Mouse (Mus musculus) cortical plate, adult 2 months (tissue): ENCODE results near the gene Ipo11. TPM values are rescaled to one million over a fixed set of nuclear protein-coding genes. Genes with fewer than 3 reads are reported as not detected.

Source experiments
- H3K27ac ChIP-seq: fragments of 200-500 bp; 2 replicates; pipeline ENCODE4 v1.5.1; 2012; ENCODE audit warnings: low read length, control low read depth, inconsistent platforms; ENCODE audit not compliant: insufficient read depth
- H3K4me1 ChIP-seq: fragments of 200-500 bp; 2 replicates; pipeline ENCODE4 v1.6.1; 2011; ENCODE audit warnings: low read length; ENCODE audit not compliant: control insufficient read depth, insufficient read depth
- H3K4me3 ChIP-seq: fragments of 200-500 bp; 2 replicates; pipeline ENCODE4 v1.5.1; 2011; ENCODE audit warnings: mild to moderate bottlenecking, low read length, control low read depth; ENCODE audit not compliant: insufficient read depth
- CTCF ChIP-seq: fragments of 200-500 bp; IDR thresholded peaks from 2 replicates; pipeline ENCODE4 v1.5.1; 2011; ENCODE audit warnings: mild to moderate bottlenecking, control low read depth, low read length; ENCODE audit not compliant: insufficient read depth; ENCODE audit errors: extremely low read depth
- POLR2A ChIP-seq: fragments of 200-500 bp; IDR thresholded peaks from 2 replicates; pipeline ENCODE4 v1.6.1; 2011; ENCODE audit warnings: mild to moderate bottlenecking, low read length, control low read depth; ENCODE audit not compliant: insufficient read depth; ENCODE audit errors: extremely low read depth
- polyA plus RNA-seq: library from polyadenylated mRNA; depleted of rRNA; stranded (reverse); fragments of >200 nt; gene quantifications from 2 replicates; pipeline ENCODE4 v1.2.3, GENCODE M21; 2012

Ipo11 gene
- polyA plus RNA-seq, 1 experiment, result 45.6 TPM

DNA sequence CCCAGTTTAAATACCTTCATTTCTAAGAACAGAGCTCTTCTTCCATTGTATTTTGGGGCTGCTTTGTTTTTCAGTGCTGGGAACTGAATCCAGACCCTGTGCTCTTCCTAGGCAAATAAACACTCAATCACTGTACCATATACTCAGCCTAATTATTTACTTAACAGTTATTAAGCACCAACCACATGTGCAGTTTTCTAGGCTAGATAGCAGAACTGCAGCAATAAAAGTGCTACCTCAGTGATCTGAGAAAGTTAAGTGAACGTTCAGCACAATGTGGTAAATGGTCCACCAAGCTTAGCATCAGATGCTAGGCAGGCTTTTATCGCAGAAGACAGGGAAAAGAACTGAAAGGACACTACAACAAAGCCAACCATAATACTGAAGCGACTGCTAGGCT is 32.1 kb downstream of the Ipo11 start:
- TF ChIP-seq CTCF (no peak), POLR2A (no peak)

GRCm38 (mm10) chr13:106894284-106894683 is 42.5 kb downstream of the Ipo11 start:
- TF ChIP-seq CTCF (0 out of 2 replicates have a peak, but pooled peaks have one; percentile 21), POLR2A (no peak)
- Histone ChIP-seq H3K27ac (no peak overlapping the region), H3K4me1 (no peaks in the 10 kb centered on the region), H3K4me3 (no peak overlapping the region)

More for the DNA sequence above, 32.1 kb downstream of the Ipo11 start:
- H3K27ac ChIP-seq, result no peak overlapping the region
- H3K4me3 ChIP-seq, result no peak overlapping the region
- H3K4me1 ChIP-seq, result no peaks in the 10 kb centered on the region

DNA sequence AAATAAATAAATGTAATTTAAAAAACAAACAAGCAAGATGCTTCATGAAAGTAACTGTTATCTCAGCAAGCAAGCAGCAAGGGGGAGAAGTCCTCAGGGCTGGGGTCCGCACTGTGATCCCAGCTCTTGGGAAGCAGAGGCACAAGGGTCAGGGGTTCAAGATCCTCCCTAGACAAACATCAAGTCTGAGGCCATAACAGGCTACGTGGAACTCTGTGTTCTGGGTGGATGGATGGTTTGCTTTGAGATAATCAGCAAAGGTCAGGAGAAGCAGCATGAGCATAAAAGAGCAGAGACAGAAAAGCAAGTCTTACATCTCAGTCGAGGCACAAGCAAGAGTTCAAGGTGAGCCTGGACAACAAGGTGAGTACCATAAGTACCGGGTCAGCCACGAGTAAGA is 43.1 kb downstream of the Ipo11 start:
- Histone ChIP-seq H3K27ac (no peak overlapping the region), H3K4me3 (no peak overlapping the region), H3K4me1 (no peaks in the 10 kb centered on the region)
- TF ChIP-seq CTCF, result no peak
- no peak for TF ChIP-seq POLR2A

GRCm38 (mm10) chr13:106893196-106893595 is 43.6 kb downstream of the Ipo11 start:
- TF ChIP-seq CTCF (no peak), POLR2A (no peak)
- Histone ChIP-seq H3K4me1 (no peaks in the 10 kb centered on the region), H3K4me3 (no peak overlapping the region)

DNA sequence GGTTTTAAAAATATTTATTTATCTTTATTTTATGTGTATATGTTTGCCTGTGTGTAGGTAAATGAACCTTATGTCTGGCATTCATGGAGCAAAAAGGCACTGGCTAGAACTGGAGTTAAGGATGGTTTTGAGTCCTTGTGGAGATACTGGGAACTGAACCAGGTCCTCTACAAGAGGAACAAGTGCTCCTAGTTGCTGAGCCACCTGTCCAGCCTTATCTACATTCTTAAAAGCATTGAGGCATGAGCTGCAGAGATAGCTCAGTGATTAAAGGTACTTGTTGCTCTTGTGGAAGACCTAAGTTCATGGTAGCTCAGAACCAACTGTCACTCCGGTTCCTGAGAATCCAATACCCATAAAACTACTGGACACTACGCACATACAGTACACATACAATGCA is 49.4 kb downstream of the Ipo11 start:
- Histone ChIP-seq H3K4me1 (no peaks in the 10 kb centered on the region), H3K4me3 (no peak overlapping the region), H3K27ac (no peak overlapping the region)
- TF ChIP-seq POLR2A (no peak), CTCF (no peak)

More at GRCm38 (mm10) chr13:106893196-106893595, 43.6 kb downstream of the Ipo11 start:
- no peak overlapping the region for H3K27ac ChIP-seq

GRCm38 (mm10) chr13:106884249-106884648 is 52.5 kb downstream of the Ipo11 start:
- no peak overlapping the region; the same call in 1 of the 2 replicates for H3K27ac ChIP-seq
- TF ChIP-seq POLR2A (no peak), CTCF (no peak)
- no peak overlapping the region for H3K4me3 ChIP-seq
- no peaks in the 10 kb centered on the region for H3K4me1 ChIP-seq

- TF ChIP-seq POLR2A (no peak), CTCF (peak; percentile 19; the same call in 1 of the 2 replicates)
- Histone ChIP-seq H3K4me3 (no peak overlapping the region), H3K27ac (no peak overlapping the region), H3K4me1 (no peaks in the 10 kb centered on the region)
These were observed 60.5 kb downstream of the Ipo11 start for GRCm38 (mm10) chr13:106876278-106876677.

- no peak overlapping the region for H3K27ac ChIP-seq
- H3K4me1 ChIP-seq, result no peaks in the 10 kb centered on the region
- H3K4me3 ChIP-seq, result no peak overlapping the region
- TF ChIP-seq POLR2A (no peak), CTCF (no peak)
These were observed 71.2 kb downstream of the Ipo11 start for GRCm38 (mm10) chr13:106865547-106865946.

DNA sequence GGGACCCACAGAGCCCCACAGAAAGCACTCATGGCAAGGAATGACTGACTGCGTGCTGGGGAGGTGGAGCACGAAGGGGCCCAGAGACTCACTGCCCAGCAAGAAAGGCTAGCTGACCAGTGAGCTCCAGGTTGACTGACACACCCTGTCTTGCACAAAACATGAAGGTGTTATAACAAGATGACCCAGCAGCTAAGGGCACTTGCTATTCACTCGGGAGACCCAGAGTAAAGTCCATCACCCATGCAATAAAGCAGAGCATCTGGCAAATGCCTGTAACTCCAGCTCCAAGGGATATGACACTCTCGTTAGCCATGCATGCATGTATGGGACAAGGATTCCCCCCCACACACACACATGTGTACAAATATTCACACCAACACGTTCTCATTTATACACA is 78.0 kb downstream of the Ipo11 start:
- Histone ChIP-seq H3K4me3 (no peak overlapping the region), H3K27ac (no peak overlapping the region), H3K4me1 (no peaks in the 10 kb centered on the region)
- TF ChIP-seq CTCF, result no peak
- TF ChIP-seq POLR2A, result no peak

DNA sequence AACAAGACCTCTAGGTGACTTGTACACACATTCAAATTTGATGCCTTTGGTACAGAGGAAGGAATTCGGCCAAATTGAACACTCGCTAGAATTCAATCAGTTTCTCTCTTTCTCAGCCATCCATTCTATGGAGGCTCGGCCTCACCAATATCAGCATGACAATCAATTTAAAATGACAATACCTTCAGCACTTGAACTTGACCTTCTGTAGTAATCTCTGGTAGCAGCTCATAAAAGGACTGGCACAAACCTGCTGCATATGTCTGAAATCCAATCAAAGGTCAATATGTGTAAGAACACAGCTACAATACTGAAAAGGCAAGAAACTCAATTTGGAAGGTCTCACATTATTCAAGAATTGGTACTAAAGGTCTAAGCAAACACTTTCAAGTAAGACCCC is 80.2 kb downstream of the Ipo11 start:
- TF ChIP-seq POLR2A (no peak), CTCF (no peak)
- Histone ChIP-seq H3K27ac (no peak overlapping the region), H3K4me3 (no peak overlapping the region), H3K4me1 (no peaks in the 10 kb centered on the region)

DNA sequence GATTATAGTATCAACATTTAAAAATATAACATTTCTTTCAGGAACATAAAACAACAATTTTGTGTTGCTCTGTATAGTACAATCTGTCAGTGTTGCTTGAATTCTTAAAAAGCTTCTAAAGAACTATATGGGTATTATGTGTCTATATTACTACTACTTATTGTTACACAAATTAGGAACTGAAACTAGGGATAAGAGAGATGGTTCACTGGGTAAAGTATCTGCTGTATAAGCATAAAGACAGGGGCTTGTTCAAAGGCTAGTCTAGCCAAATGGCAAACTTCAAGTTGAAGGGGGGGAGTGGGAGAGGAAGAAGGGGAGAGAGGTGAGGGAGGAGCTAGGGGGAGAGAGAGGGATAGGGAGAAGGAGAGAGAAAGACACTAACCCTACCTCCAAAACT is 89.2 kb downstream of the Ipo11 start:
- H3K4me3 ChIP-seq, result no peak overlapping the region
- TF ChIP-seq CTCF (no peak), POLR2A (no peak)
- H3K27ac ChIP-seq, result no peak overlapping the region
- no peaks in the 10 kb centered on the region for H3K4me1 ChIP-seq
